Mouse (Mus musculus) layer of hippocampus, postnatal 25 days (tissue): ENCODE measurements around the gene Bmp5. TPM values are rescaled to one million over a fixed set of nuclear protein-coding genes. Genes with fewer than 3 reads are reported as not detected.

ENCODE experiments used
- DNase-seq, 2 experiments: peaks; one replicate each; pipeline ENCODE4 v3.0.0; 2022; ENCODE audit warnings: mixed read lengths in 2 of 2, low spot score in 1 of 2; ENCODE audit errors: extremely low spot score in 1 of 2
- total RNA-seq, 2 experiments: library from RNA; stranded (reverse); gene quantifications; 2 replicates each; pipeline ENCODE4 v1.2.3; 2021

Gene Bmp5
- total RNA-seq, 2 experiments from 2014 or later: 0.79 to 0.96 TPM

GRCm38 (mm10) chr9:75833189-75833732 lies 58.1 kb downstream of the Bmp5 start:
- DNase-seq: no peak

- no peak for DNase-seq
Observed at GRCm38 (mm10) chr9:75839450-75839849, 64.3 kb downstream of the Bmp5 start.

- no peak for DNase-seq
Observed at GRCm38 (mm10) chr9:75840841-75841240, 65.7 kb downstream of the Bmp5 start.

GRCm38 (mm10) chr9:75846010-75846409 lies 70.8 kb downstream of the Bmp5 start:
- no peak for DNase-seq

GRCm38 (mm10) chr9:75850670-75851228 lies 75.6 kb downstream of the Bmp5 start:
- DNase-seq: no peak

GRCm38 (mm10) chr9:75858161-75858560 lies 83.0 kb downstream of the Bmp5 start:
- no peak for DNase-seq

GRCm38 (mm10) chr9:75858939-75859338 lies 83.8 kb downstream of the Bmp5 start:
- DNase-seq: no peak

- no peak for DNase-seq
Observed at GRCm38 (mm10) chr9:75870332-75871177, 95.4 kb downstream of the Bmp5 start.

- DNase-seq: no peak
Observed at GRCm38 (mm10) chr9:75876333-75876732, 101.2 kb downstream of the Bmp5 start.

GRCm38 (mm10) chr9:75883481-75884190 lies 108.5 kb downstream of the Bmp5 start:
- no peak for DNase-seq

- no peak for DNase-seq
Observed at GRCm38 (mm10) chr9:75886801-75887544, 111.8 kb downstream of the Bmp5 start.

- no peak for DNase-seq
Observed at GRCm38 (mm10) chr9:75896918-75897317, 121.8 kb downstream of the Bmp5 start.

GRCm38 (mm10) chr9:75898022-75898421 lies 122.9 kb downstream of the Bmp5 start:
- no peak for DNase-seq

- no peak for DNase-seq
Observed at GRCm38 (mm10) chr9:75901219-75901618, 126.1 kb downstream of the Bmp5 start.

- DNase-seq: no peak
Observed at GRCm38 (mm10) chr9:75905497-75905896, 130.3 kb downstream of the Bmp5 start.

- no peak for DNase-seq
Observed at GRCm38 (mm10) chr9:75910112-75910799, 135.1 kb downstream of the Bmp5 start.

- no peak for DNase-seq
Observed at GRCm38 (mm10) chr9:75911542-75911941, 136.4 kb downstream of the Bmp5 start.

GRCm38 (mm10) chr9:75916027-75916426 lies 140.9 kb downstream of the Bmp5 start:
- DNase-seq: no peak

GRCm38 (mm10) chr9:75927196-75927880 lies 152.2 kb downstream of the Bmp5 start:
- no peak for DNase-seq
